Mouse (Mus musculus): ENCODE results near the gene Gm17349.
A peak's percentile ranks its signal among the peaks of the same experiment; 100 is the strongest.

- TF ChIP-seq CTCF (IDR thresholded peaks at IDR 0.05; ENCODE audit: control insufficient read depth, insufficient read depth, insufficient read length) (peak; percentile 95), MYOD1 (IDR thresholded peaks at IDR 0.05; ENCODE audit: control insufficient read depth, insufficient read length, low read depth) (no peak), USF1 (IDR thresholded peaks at IDR 0.05; ENCODE audit: low read depth) (no peak), MAX (IDR thresholded peaks at IDR 0.05) (peak; percentile 59)
Measured at GRCm38 (mm10) chr15:99725341-99726155, 20.3 kb upstream of the Gm17349 start, which contains the start of gene Cox14.
